Mouse (Mus musculus) neural tube, embryonic 11.5 days (tissue): ENCODE results near the gene Card6. TPM values are rescaled to one million over a fixed set of nuclear protein-coding genes. Genes with fewer than 3 reads are reported as not detected.

ENCODE experiments used
- ATAC-seq: fragments of 200-750 bp; cut with Nextera tagmentation; 2 replicates; pipeline ENCODE4 v1.8.0; 2017; ENCODE audit warnings: moderate number of reproducible peaks, mild to moderate bottlenecking, moderate TSS enrichment, moderate library complexity; ENCODE audit not compliant: insufficient read depth, low FRiP score, low TSS enrichment
- DNase-seq: peaks from one replicate; pipeline ENCODE4 v3.0.0-alpha.2; 2015; ENCODE audit warnings: low spot score
- H3K27ac ChIP-seq: fragments of 300-500 bp; sonication (generic); 2 replicates; pipeline ENCODE4 v1.5.1; 2014; ENCODE audit warnings: low read depth, mild to moderate bottlenecking, low read length
- H3K27me3 ChIP-seq: fragments of 300-500 bp; sonication (generic); 2 replicates; pipeline ENCODE4 v1.6.1; 2014; ENCODE audit warnings: mild to moderate bottlenecking, low read length, mixed read lengths; ENCODE audit not compliant: control insufficient read depth, insufficient read depth
- H3K36me3 ChIP-seq: fragments of 300-500 bp; sonication (generic); 2 replicates; pipeline ENCODE4 v1.6.1; 2014; ENCODE audit warnings: mild to moderate bottlenecking, low read length, moderate library complexity, mixed read lengths; ENCODE audit not compliant: control insufficient read depth, insufficient read depth
- H3K4me1 ChIP-seq: fragments of 300-500 bp; sonication (generic); 2 replicates; pipeline ENCODE4 v1.6.1; 2014; ENCODE audit warnings: low read length, mixed read lengths; ENCODE audit not compliant: control insufficient read depth, insufficient read depth
- H3K4me2 ChIP-seq: fragments of 300-500 bp; sonication (generic); 2 replicates; pipeline ENCODE4 v1.6.1; 2014; ENCODE audit warnings: low read depth, mild to moderate bottlenecking, moderate library complexity
- H3K4me3 ChIP-seq: fragments of 300-500 bp; sonication (generic); 2 replicates; pipeline ENCODE4 v1.5.1; 2014; ENCODE audit warnings: low read depth, low read length
- H3K9ac ChIP-seq: fragments of 300-500 bp; sonication (generic); 2 replicates; pipeline ENCODE4 v1.6.1; 2014; ENCODE audit warnings: mild to moderate bottlenecking, low read length
- H3K9me3 ChIP-seq: fragments of 300-500 bp; sonication (generic); 2 replicates; pipeline ENCODE4 v1.6.1; 2016; ENCODE audit warnings: low read length; ENCODE audit not compliant: control insufficient read depth
- WGBS: fragments of 180-500 bp; shearing (Covaris S2); extraction: QIAGEN DNeasy Blood & Tissue Kit; methylation state at CpG from one replicate; pipeline ENCODE4 v1.1.7; 2014; 5-methylcytosine and 5-hydroxymethylcytosine counted together
- polyA plus RNA-seq: library from polyadenylated mRNA; unstranded; fragments of >200 nt; fragmentation: Nextera tagmentation; extraction: Ambion mirVana; gene quantifications from 2 replicates; pipeline ENCODE4 v1.2.1, GENCODE M21; 2014

Card6 gene
- polyA plus RNA-seq, 1 experiment from 2014 or later: 1.1 TPM

GRCm38 (mm10) chr15:5108655-5109040, 309 bp upstream of the Card6 start:
- Histone ChIP-seq H3K4me2 (no peak overlapping the region), H3K27ac (no peak overlapping the region), H3K4me1 (no peaks in the 10 kb centered on the region), H3K27me3 (no peaks in the 10 kb centered on the region), H3K9ac (no peak overlapping the region), H3K9me3 (no peaks in the 10 kb centered on the region), H3K4me3 (no peak overlapping the region), H3K36me3 (no peaks in the 10 kb centered on the region)
- no peak for ATAC-seq
- DNase-seq: no peak
- WGBS: 80% methylated on average over 3 of the region's 3 CpGs

- Histone ChIP-seq H3K4me1 (no peaks in the 10 kb centered on the region), H3K4me3 (no peak overlapping the region), H3K27ac (no peak overlapping the region), H3K27me3 (no peaks in the 10 kb centered on the region), H3K4me2 (no peak overlapping the region), H3K36me3 (no peaks in the 10 kb centered on the region), H3K9ac (no peak overlapping the region), H3K9me3 (no peaks in the 10 kb centered on the region)
- WGBS: 56% methylated on average over 2 of the region's 2 CpGs
- DNase-seq (no peak), ATAC-seq (no peak)
Measured at GRCm38 (mm10) chr15:5106293-5106692, 2.0 kb downstream of the Card6 start.

DNA sequence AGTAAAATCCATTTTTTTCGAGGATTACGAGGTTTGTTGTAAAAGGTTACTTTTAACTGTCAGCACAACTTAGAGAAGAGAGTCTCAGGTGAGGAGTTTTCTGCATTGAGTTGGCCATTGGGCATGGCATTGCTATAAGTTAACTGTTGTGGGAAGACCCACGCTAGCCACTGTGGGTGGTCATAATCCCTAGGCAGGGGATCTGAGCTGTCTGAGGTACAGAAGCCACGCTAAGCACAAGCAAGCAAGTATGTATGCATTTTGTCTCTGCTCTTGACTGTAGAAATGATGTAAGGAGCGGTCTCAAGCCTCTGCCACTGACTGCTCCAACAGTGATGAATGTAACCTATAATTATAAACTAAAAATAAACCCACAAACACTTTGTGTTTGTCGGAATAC, 2.4 kb downstream of the Card6 start:
- WGBS: 86% methylated on average over 6 of the region's 6 CpGs
- ATAC-seq (no peak), DNase-seq (no peak)
- H3K27ac ChIP-seq: no peak overlapping the region
- no peak overlapping the region for H3K4me2 ChIP-seq
- H3K4me3 ChIP-seq: no peak overlapping the region
- no peak overlapping the region for H3K9ac ChIP-seq
- H3K9me3 ChIP-seq: no peaks in the 10 kb centered on the region
- H3K36me3 ChIP-seq: no peaks in the 10 kb centered on the region
- H3K27me3 ChIP-seq: no peaks in the 10 kb centered on the region
- H3K4me1 ChIP-seq: no peaks in the 10 kb centered on the region

- no peaks in the 10 kb centered on the region for H3K36me3 ChIP-seq
- no peak overlapping the region for H3K4me2 ChIP-seq
- H3K9ac ChIP-seq: no peak overlapping the region
- no peaks in the 10 kb centered on the region for H3K9me3 ChIP-seq
- no peaks in the 10 kb centered on the region for H3K27me3 ChIP-seq
- no peak for ATAC-seq
- H3K4me3 ChIP-seq: no peak overlapping the region
- no peak for DNase-seq
- WGBS: 96% methylated on average over 4 of the region's 4 CpGs
- H3K4me1 ChIP-seq: no peaks in the 10 kb centered on the region
- H3K27ac ChIP-seq: no peak overlapping the region
Measured at GRCm38 (mm10) chr15:5102312-5102711, 6.0 kb downstream of the Card6 start.

DNA sequence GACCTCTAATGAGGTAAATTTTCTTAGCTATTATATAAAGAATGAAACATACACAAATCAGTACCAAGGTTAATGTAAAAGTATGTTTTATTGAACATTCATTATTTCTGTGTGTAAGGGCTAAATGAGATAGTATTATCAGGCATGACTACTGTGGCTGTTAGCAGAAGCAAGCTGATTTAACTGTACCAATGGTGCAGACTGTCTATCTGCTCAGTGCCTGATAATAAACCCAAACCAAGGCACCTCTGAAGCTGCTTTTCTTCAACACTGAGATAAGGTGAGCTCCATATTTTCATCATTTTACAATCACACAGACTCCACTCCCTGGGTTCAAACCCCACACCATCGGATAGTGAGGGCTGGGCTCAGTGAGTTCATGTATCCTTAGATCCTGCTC, 11.0 kb downstream of the Card6 start:
- Histone ChIP-seq H3K4me3 (no peak overlapping the region), H3K4me2 (no peak overlapping the region), H3K4me1 (no peaks in the 10 kb centered on the region), H3K9me3 (no peaks in the 10 kb centered on the region), H3K27ac (no peak overlapping the region), H3K9ac (no peak overlapping the region), H3K27me3 (no peaks in the 10 kb centered on the region), H3K36me3 (no peaks in the 10 kb centered on the region)
- WGBS: 100% methylated on average over 1 of the region's 1 CpGs
- no peak for ATAC-seq
- no peak for DNase-seq

DNA sequence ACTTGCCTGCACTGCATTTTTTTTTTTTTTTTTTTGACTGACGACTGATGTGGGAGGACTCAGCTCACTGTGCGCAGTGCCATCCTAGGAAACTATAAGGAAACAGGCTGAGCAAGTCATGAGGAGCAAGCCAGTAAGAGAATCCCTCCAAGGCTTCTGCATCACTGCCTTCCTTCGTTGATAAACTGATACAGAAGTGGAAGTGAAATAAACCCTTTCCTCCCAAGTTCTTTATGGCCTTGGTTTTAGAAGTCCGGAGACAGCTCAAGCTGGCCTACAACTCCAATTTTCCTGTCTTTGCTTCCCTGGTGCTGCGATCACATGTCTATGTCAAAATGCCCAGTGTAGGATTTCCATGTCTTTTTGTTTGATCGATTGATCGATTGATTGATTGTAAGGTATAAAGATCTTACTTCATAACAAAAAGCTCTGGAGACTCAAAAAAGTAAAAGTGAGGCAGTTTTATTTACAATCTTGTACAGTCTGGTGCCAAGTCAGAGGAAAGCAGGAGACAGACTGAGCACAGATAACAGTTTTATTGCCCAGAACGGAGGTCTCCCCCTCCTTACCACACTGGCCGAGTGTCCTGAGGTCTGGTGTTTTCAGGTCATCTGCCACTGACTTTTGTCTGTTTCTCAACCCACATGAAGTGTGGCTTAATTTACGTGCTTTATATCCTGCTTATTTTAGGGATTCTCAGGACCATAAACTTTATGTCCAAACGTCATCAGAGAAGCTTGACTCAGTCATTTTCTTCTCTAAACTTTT, 12.6 kb downstream of the Card6 start:
- H3K4me1 ChIP-seq: no peaks in the 10 kb centered on the region
- no peak overlapping the region for H3K9ac ChIP-seq
- ATAC-seq (no peak), DNase-seq (no peak)
- no peak overlapping the region for H3K4me3 ChIP-seq
- no peak overlapping the region for H3K27ac ChIP-seq
- no peaks in the 10 kb centered on the region for H3K9me3 ChIP-seq
- H3K36me3 ChIP-seq: no peaks in the 10 kb centered on the region
- H3K27me3 ChIP-seq: no peaks in the 10 kb centered on the region
- WGBS: 83% methylated on average over 11 of the region's 11 CpGs
- no peak overlapping the region for H3K4me2 ChIP-seq

DNA sequence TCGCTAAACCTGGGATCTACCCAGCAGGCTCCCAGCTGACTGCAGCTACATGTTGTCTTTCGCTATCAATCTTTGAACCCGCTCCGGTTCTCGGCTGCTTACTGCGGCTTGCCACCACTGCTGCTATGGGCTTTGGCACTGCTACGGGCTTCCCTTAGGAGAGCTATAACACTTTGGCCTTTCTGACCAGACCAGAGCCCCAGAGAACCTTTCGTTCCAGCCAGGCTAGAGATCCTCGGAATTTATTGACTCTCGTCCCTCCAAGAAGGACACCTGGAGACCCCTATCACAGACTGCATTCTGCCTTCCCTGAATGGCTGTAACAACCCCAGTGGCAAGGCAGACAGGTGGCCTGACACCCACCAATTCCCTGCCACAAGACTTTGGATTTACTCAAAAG, 18.2 kb downstream of the Card6 start:
- DNase-seq (no peak), ATAC-seq (no peak)
- no peaks in the 10 kb centered on the region for H3K4me1 ChIP-seq
- no peak overlapping the region for H3K4me2 ChIP-seq
- H3K4me3 ChIP-seq: no peak overlapping the region
- WGBS: 91% methylated on average over 10 of the region's 10 CpGs
- H3K27ac ChIP-seq: no peak overlapping the region
- H3K9ac ChIP-seq: no peak overlapping the region
- no peaks in the 10 kb centered on the region for H3K9me3 ChIP-seq
- no peaks in the 10 kb centered on the region for H3K36me3 ChIP-seq
- no peaks in the 10 kb centered on the region for H3K27me3 ChIP-seq

- WGBS: 71% methylated on average over 7 of the region's 7 CpGs
Measured at GRCm38 (mm10) chr15:5088850-5089608, 19.3 kb downstream of the Card6 start.

GRCm38 (mm10) chr15:5086162-5086561, 22.2 kb downstream of the Card6 start:
- H3K4me3 ChIP-seq: no peak overlapping the region
- ATAC-seq (no peak), DNase-seq (no peak)
- WGBS: 29% methylated on average over 2 of the region's 2 CpGs
- H3K27ac ChIP-seq: no peak overlapping the region
- H3K4me2 ChIP-seq: no peak overlapping the region
- no peak overlapping the region for H3K9ac ChIP-seq
- no peaks in the 10 kb centered on the region for H3K36me3 ChIP-seq
- no peaks in the 10 kb centered on the region for H3K27me3 ChIP-seq
- no peaks in the 10 kb centered on the region for H3K4me1 ChIP-seq
- H3K9me3 ChIP-seq: no peaks in the 10 kb centered on the region; the same call in 1 of the 2 replicates

More at GRCm38 (mm10) chr15:5088850-5089608, 19.3 kb downstream of the Card6 start:
- Histone ChIP-seq H3K27ac (no peak overlapping the region), H3K9me3 (no peaks in the 10 kb centered on the region; the same call in 1 of the 2 replicates), H3K27me3 (no peaks in the 10 kb centered on the region), H3K4me2 (no peak overlapping the region), H3K4me3 (no peak overlapping the region), H3K9ac (no peak overlapping the region), H3K36me3 (no peaks in the 10 kb centered on the region), H3K4me1 (no peaks in the 10 kb centered on the region)
- ATAC-seq (peak; percentile 55), DNase-seq (no peak)
